Mouse (Mus musculus) megakaryocyte-erythroid progenitor cell, adult 5-6 weeks (primary cell): Measurements from ENCODE around the gene Actr3. TPM values are rescaled to one million over a fixed set of nuclear protein-coding genes. Genes with fewer than 3 reads are reported as not detected.

ENCODE experiments used
- ATAC-seq: replicated peaks from 2 replicates; pipeline ENCODE4 v1.8.0; 2016; ENCODE audit warnings: mild to moderate bottlenecking, inconsistent platforms; ENCODE audit not compliant: severe bottlenecking, poor library complexity, low FRiP score, low TSS enrichment
- total RNA-seq, 2 experiments: library from RNA; stranded (forward) in 1 of 2; stranded (reverse) in 1 of 2; fragments of 200-1000, 215-1000 nt in 1 of 2; fragments of >200 nt in 1 of 2; fragmentation: Nextera tagmentation in 1 of 2; gene quantifications; 2 replicates each; pipeline ENCODE4 v1.2.3; 2014 to 2017

Actr3 gene
- total RNA-seq, 2 experiments from 2014 or later, result 137 to 314 TPM

- peak; percentile 79 for ATAC-seq
Observed at GRCm38 (mm10) chr1:125382622-125383021, 52.9 kb downstream of the Actr3 start.

- no peak for ATAC-seq
Observed at GRCm38 (mm10) chr1:125378889-125379288, 56.6 kb downstream of the Actr3 start.

DNA sequence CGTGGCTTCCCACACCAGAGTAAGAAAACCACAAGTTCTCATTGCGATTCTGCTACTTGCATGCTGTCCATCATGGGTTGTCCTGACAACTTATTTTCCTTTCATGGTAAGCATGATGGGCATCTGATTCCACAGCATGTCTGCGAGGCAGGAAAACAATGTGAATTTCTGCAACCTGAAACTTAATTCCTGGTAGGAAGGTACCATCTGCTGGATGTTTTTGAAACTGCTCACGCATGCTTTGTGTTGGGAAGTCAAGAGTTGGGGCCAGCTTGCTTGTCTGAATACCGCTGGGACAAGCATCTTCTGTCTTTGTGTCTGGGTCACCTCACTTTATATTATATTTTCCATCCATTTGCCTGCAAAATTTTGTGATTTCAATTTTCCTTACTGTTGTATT is 62.7 kb downstream of the Actr3 start:
- ATAC-seq, result no peak

DNA sequence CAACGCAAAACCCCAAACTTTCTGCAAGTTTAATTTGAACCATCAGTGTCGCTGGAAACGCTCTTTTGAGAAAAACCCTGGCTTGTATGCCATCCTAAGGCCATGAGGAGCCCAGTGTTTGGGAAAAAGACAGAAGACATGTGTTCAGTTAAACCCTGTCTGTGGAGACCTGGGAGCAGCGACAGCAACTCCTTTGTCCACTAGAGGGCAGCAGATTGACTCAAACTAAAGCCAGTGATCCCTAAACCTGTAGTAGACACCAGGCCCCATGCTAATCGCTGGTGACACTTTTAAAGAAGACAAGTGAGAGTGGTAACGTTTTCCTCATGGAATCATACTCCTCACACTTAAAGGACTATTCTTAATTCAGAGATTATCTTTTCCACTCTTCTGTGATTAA is 64.7 kb downstream of the Actr3 start:
- peak; percentile 93 for ATAC-seq

DNA sequence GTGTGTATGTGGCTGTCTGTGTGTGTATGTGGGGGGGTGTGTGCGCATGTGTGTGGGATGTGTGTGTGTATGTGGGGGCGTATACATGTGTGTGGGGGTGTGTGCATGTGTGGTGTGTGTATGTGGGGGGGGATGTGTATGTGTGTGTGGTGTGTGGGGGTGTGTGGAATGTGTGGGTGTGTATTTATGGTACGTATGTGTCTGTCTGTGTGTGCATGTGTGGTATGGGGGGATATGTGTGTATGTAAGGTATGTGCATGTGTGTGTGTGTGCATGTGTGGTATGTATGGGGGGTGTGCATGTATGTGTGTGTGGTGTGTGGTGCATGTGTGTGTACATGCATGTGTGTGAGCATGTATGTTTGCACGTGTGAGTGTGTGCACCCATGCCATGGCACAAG is 70.0 kb downstream of the Actr3 start:
- ATAC-seq, result no peak

GRCm38 (mm10) chr1:125351416-125352037 is 84.0 kb downstream of the Actr3 start:
- no peak for ATAC-seq

- ATAC-seq, result no peak
Observed at GRCm38 (mm10) chr1:125350843-125351242, 84.7 kb downstream of the Actr3 start.

GRCm38 (mm10) chr1:125345854-125346253 is 89.7 kb downstream of the Actr3 start:
- ATAC-seq, result no peak

- no peak for ATAC-seq
Observed at GRCm38 (mm10) chr1:125345448-125345847, 90.1 kb downstream of the Actr3 start.

DNA sequence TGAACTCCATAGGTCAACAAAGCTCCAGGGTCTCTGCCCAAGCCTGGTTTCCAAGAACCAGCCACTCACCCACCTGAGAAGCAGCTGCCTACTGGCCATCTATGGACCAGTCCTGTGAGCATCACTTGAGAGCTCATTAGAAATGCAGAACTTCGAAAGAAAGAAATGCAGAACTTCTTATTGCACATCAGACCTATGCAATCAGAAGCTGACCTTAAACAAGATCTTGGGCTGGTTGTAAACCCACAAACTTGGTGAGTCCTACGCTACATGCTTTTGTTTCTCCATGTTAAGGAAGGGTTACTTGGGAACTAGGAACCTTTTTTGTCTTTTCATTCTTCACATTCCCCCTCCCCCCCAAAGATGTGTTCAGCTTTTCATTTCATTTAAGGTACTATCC is 92.4 kb downstream of the Actr3 start:
- no peak for ATAC-seq

Other genes starting within 250 kb of the Actr3 start
- gene Slc35f5, start 124.9 kb upstream of the Actr3 start, total RNA-seq (2014; fragmentation: Nextera tagmentation), result 2.1 and 10.4 TPM in 2 replicates
- 1.2 and 6.2 TPM in 2 replicates for gene Slc35f5, start 124.9 kb upstream of the Actr3 start, total RNA-seq (2017)
- gene Gpr39, start 241.3 kb upstream of the Actr3 start, total RNA-seq (2014; fragmentation: Nextera tagmentation), result not detected in 2 replicates
- gene Gpr39, start 241.3 kb upstream of the Actr3 start, total RNA-seq (2017), result not detected in 2 replicates